Mouse (Mus musculus): ENCODE measurements around the gene Bdh2.

Bdh2 gene

GRCm38 (mm10) chr3:135280669-135281415 is at the start of gene Bdh2:
Gene Bdh2, plus strand, starts transcription at chr3:135281221.
- peak; percentile 89 for DNase-seq (ENCODE audit: low read depth)

DNA sequence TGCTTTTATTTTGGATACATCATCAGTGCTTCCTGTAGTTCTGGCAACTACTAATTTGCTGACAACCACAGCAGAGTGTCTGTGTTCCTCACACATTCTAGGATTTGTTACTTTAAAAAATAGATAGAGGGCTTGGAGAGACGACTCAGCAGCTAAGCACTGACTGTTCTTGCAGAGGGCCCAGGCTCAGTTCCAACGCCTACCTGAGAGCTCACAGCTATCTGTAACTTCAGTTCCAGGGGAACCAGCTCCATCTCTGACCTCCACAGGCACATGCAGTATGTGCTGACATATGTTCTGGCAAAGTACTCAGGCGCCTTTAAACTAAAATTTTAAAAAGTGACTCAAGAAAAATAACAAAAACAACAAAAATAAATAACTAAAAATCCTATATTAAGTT is 49.0 kb upstream of the Bdh2 start:
- no peak for DNase-seq (ENCODE audit: low read depth)

GRCm38 (mm10) chr3:135232462-135232861 is 48.6 kb upstream of the Bdh2 start:
- DNase-seq (ENCODE audit: low read depth), result no peak

GRCm38 (mm10) chr3:135245733-135246132 is 35.3 kb upstream of the Bdh2 start:
- peak; percentile 49 for DNase-seq (ENCODE audit: low read depth)

GRCm38 (mm10) chr3:135246828-135247227 is 34.2 kb upstream of the Bdh2 start:
- no peak for DNase-seq (ENCODE audit: low read depth)

DNA sequence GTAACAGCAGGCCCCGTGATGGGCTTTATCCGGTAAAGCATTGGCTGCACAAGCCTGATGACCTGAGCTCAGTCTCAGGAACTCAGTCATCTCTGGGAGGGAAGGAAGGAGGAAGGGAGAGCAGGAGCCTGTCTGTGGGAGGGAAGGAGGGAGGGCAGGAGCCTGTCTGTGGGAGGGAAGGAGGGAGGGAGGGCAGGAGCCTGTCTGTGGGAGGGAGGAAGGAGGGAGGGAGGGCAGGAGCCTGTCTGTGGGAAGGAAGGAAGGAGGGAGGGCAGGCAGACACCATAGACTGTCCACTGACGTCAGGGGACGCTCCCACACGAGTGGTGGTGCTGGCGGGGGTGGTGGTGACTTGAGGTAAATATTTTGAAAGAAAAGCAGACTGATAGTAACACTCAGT is 31.9 kb upstream of the Bdh2 start:
- DNase-seq (ENCODE audit: low read depth), result peak; percentile 18

- DNase-seq (ENCODE audit: low read depth), result no peak
Measured at GRCm38 (mm10) chr3:135251825-135252224, 29.2 kb upstream of the Bdh2 start.

- DNase-seq (ENCODE audit: low read depth), result no peak
Measured at GRCm38 (mm10) chr3:135254784-135255183, 26.2 kb upstream of the Bdh2 start.

GRCm38 (mm10) chr3:135258919-135259318 is 22.1 kb upstream of the Bdh2 start:
- DNase-seq (ENCODE audit: low read depth), result no peak

GRCm38 (mm10) chr3:135260233-135260632 is 20.8 kb upstream of the Bdh2 start:
- no peak for DNase-seq (ENCODE audit: low read depth)

- DNase-seq (ENCODE audit: low read depth), result no peak
Measured at GRCm38 (mm10) chr3:135268616-135269015, 12.4 kb upstream of the Bdh2 start.

- no peak for DNase-seq (ENCODE audit: low read depth)
Measured at GRCm38 (mm10) chr3:135269391-135269990, 11.5 kb upstream of the Bdh2 start.

- no peak for DNase-seq (ENCODE audit: low read depth)
Measured at GRCm38 (mm10) chr3:135272627-135273026, 8.4 kb upstream of the Bdh2 start.

DNA sequence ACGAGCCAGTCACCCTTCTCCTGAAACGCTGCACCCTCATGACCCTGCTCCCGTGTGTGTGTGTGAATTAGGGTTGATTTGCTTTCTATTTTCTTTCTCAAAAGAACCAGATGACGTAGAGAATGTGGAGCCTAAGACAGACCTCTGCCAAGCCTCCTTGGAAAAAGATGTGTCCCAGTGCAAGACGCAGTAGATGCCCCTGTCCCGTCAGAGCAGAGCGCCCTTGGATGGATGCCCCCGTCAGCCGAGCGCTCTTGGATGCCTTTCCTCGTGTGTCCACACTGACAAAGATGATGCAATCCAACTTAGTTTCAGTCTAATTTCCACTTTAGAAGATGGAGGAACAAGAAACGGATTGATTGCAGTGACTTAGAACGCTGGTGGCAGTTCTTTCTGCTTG is 8.0 kb upstream of the Bdh2 start:
- no peak for DNase-seq (ENCODE audit: low read depth)

GRCm38 (mm10) chr3:135280160-135280559 is 861 bp upstream of the Bdh2 start:
- no peak for DNase-seq (ENCODE audit: low read depth)

- DNase-seq (ENCODE audit: low read depth), result peak; percentile 34
Measured at GRCm38 (mm10) chr3:135281701-135282100, 680 bp downstream of the Bdh2 start.

- DNase-seq (ENCODE audit: low read depth), result no peak
Measured at GRCm38 (mm10) chr3:135285256-135285655, 4.2 kb downstream of the Bdh2 start.

DNA sequence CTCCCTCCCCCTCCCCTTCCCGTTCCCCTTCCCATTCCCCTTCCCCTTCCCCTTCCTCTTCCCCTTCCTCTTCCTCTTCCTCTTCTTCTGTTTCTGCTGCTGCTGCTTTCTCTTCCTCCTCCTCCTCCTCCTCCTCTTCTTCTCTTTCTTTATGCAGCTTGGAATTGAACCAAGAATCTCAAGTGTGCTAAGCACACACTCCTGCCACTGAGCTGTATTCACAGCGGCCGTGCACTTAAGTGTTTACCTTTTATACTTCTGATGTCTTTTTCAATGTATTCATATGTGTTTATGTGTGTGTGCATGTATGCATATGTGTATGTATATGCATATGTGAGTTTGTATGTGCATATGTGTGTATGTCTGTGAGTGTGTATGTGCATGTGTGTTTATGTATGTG is 4.8 kb downstream of the Bdh2 start:
- DNase-seq (ENCODE audit: low read depth), result no peak

DNA sequence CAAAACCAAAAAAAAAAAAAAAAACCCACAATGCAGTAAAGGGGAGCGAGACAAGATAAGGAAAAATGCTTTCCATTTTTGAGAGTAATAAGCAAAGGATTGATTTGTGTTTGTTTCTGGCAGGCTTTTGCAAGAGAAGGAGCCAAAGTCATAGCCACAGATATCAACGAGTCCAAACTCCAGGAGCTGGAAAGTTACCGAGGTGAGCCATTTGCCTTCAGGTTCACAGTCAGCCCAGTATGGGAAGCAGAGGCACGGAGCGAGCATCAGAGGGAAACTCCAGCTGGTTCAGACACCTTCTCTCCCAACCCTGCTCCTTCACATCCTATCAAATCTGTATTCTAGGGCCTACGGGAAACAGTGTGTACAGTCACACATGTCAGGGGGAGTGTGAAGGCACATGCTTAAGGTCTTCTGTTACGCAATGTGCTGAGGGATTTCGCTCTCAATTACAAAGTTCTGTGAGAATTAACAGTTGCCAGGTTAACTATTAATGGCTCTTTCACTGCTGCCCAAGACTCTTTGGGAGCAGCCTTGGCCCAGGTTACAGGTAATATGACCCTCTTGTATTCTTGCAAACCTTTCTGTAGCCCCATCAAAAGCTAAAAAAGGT is 7.2 kb downstream of the Bdh2 start:
- no peak for DNase-seq (ENCODE audit: low read depth)

GRCm38 (mm10) chr3:135289148-135289547 is 8.1 kb downstream of the Bdh2 start:
- no peak for DNase-seq (ENCODE audit: low read depth)

DNA sequence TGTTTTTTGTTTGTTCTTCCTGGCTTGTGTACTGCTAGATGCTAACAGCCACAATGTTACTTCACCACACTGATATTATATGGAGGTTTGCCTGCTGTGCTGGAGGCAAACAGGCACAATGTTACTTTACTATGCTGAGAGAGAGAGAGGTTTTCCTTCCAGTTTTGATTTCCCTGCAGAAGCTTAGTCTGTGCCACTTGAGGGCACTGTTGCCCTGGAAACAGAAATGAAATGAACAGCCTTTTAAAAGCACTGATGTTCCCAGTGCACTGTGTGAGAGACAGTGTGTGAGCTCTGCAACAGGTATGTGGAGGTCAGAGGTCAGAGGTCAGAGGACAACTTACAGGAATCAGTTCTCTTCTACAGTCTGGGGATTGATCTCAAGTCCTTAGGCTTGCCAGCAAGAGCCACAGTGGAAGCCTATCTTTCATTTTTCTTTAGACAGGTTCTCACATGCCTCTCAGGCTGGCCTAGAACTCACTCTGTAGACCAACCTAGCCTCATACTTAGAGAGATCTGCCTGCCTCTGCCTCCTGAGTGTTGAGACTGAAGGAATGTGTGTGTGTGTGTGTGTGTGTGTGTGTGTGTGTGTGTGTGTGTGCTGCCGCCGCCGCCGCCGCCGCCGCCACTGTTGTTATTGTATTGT is 9.4 kb downstream of the Bdh2 start:
- DNase-seq (ENCODE audit: low read depth), result peak; percentile 78

DNA sequence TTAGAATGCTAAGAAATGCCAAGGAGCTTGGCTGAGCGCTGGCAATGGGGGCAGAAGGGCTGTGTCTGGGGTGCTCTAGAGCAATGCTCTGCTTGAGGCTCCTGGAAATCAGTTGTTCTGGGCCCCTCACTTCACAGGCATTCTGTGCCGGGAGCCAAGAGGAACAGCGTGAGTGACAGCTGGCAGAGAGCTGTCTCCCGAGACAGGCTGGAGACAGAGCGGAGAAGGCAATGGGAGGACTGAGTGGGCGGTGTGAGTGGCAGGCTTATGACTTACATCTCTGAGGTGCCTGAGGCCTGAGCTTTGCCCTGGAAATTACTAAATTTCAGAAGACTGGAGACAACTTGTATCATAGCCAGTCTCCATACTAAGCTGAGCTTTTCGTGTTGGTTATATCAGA is 12.7 kb downstream of the Bdh2 start:
- no peak for DNase-seq (ENCODE audit: low read depth)

- DNase-seq (ENCODE audit: low read depth), result no peak
Measured at GRCm38 (mm10) chr3:135295559-135295958, 14.5 kb downstream of the Bdh2 start.
